Mouse (Mus musculus): Measurements from ENCODE around the gene Fam155a.

GRCm38 (mm10) chr8:9571977-9572376 lies 199.0 kb downstream of the Fam155a start:
- no peak for TF ChIP-seq CTCF (IDR thresholded peaks at IDR 0.05; ENCODE audit: insufficient read depth, low read depth, low read length)
- TF ChIP-seq POLR2A (IDR thresholded peaks at IDR 0.05; ENCODE audit: insufficient read depth, low read depth, low read length), result no peak
